Comparison of ENCODE assay signal across 16 mouse cellular contexts in the genomic region with DNA sequence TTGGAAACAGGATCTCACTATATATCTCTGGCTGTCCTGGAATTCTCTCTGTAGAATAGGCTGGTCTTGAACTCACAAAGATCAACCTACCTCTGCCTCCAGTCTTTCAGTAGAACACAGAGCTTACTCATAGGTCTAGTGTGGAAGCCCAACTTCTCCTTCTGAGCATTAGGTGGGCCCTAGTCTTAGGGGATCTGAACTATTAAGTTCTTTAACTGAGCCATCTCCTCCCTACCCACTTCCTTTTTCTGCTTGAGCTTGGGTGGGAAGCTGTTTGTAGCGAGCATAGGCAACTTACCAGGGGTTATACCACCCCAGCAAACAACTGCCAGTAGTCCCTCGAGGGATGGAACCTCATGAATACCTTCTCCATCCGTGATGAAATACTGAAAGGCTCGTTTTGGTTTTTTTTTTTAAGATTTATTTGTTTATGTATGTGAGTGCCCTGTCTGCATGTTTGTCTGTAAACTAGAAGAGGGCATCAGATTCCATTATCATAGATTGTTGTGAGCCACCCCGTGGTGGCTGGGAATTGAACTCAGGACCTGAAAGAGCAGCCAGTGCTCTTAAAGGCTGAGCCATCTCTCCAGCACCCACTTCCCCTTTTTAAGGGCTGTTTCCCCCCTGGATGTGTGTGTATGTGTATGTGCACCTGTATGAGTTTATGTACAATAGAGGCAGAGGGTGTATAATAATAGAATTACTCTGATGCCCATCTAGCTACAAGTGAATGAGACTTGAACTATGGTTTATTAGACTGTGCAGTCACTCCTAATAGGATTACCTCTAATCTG.
"Had no signal": no experiment of that assay in that cellular context is flagged by ENCODE, and none has a peak within 500 bp of the region (broad histone marks: within the 10 kb centered on the region; RNA-seq: fewer than 3 reads in every experiment).

No protein-coding gene starts in this region.

- ATAC-seq: liver, embryonic 12.5 days; liver, postnatal 0 days had no signal

- H3K9ac ChIP-seq: liver, embryonic 12.5 days; liver, postnatal 0 days; lung, embryonic 15.5 days; neural tube, embryonic 13.5 days had no signal

- H3K27me3 ChIP-seq: liver, embryonic 12.5 days; lung, embryonic 15.5 days had no signal

- H3K27ac ChIP-seq: left cerebral cortex, adult 2 months; limb, embryonic 10.5 days; liver, embryonic 12.5 days; lung, embryonic 15.5 days; midbrain, embryonic 10.5 days; neural tube, embryonic 13.5 days; stomach, postnatal 0 days had no signal

- H3K4me2 ChIP-seq: liver, embryonic 12.5 days; lung, embryonic 15.5 days; neural tube, embryonic 13.5 days had no signal

- H3K4me3 ChIP-seq: left cerebral cortex, adult 2 months; limb, embryonic 10.5 days; liver, embryonic 12.5 days; lung, embryonic 15.5 days; midbrain, embryonic 10.5 days; neural tube, embryonic 13.5 days had no signal

- H3K9me3 ChIP-seq: limb, embryonic 10.5 days; liver, embryonic 12.5 days; lung, embryonic 15.5 days; midbrain, embryonic 10.5 days; neural tube, embryonic 13.5 days had no signal

- DNase-seq: kidney, adult 11 months; kidney, adult 9 months; kidney, postnatal 10 days; liver, postnatal 0 days; lung, postnatal 14 days; midbrain, embryonic 14.5 days; right cerebral cortex, postnatal 4 days; spleen, adult 18-20 months; thymus, postnatal 4 days had no signal
